Mouse (Mus musculus): Measurements from ENCODE around the gene Mcm2.
A peak's percentile ranks its signal among the peaks of the same experiment; 100 is the strongest.

DNA sequence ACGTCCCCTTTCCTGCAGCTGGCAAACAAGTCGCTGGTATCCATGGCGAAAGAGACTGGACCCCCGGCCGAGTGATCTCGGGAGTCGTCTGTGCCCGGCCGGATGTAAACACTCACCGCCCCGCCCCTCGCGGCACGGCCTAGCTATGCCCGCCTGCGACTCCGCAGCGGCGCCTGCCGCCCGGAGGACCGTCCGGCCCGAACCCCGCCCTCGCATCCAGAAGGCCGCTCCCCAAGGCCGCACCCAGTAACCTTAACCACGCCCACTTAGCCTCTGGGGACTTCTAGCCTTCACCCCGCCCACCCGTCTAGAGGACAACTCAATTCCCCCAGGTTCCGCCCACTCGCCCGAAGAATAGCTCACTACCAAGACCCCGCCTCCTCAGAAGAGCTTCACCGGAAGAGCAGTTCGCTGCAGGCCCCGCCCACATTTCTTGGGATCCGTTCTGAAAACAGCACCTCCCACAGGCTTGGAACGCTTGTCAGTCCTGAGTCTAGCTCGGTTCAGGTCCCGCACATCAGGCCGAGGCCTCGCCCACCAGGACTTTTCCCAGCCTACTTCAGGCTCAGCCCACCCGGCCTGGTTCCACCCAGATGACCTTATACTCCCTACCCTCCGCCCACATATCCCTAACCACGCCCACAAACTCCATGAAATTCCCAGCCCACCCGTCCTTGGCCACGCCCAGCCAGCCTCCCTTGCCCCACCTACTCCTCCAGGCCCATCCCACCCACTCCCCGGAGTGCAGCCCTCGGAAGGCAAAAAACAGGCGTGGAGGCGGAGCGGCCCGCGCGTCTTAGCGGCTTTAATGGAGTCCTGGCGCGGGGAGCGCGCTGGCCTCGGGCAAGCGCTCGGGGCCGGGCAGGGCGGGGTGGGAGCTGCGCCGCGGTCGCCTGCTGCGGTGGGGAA, 56.5 kb downstream of the Mcm2 start, which contains the start of gene Abtb1:
- peak; percentile 14; the same call in 1 of the 2 replicates for TF ChIP-seq POLR2A (IDR thresholded peaks at IDR 0.05; ENCODE audit: low read depth, low read length)
- no peak for TF ChIP-seq CTCF (IDR thresholded peaks at IDR 0.05; ENCODE audit: extremely low read depth, insufficient read depth, insufficient read length, insufficient replicate concordance)
